Mouse (Mus musculus) left cerebral cortex, adult 9 months (tissue): ENCODE measurements around the gene Rxfp4.

Source experiments
- DNase-seq, 2 experiments: peaks; one replicate each; pipeline ENCODE4 v3.0.0; 2022; ENCODE audit warnings: low spot score in 2 of 2

Gene Rxfp4

GRCm38 (mm10) chr3:88652846-88653515 lies at the start of gene Rxfp4:
Gene Rxfp4 (minus strand): TSS chr3:88653142.
- no peak for DNase-seq

- DNase-seq: no peak
Observed at GRCm38 (mm10) chr3:88701222-88701621, 48.3 kb upstream of the Rxfp4 start.

DNA sequence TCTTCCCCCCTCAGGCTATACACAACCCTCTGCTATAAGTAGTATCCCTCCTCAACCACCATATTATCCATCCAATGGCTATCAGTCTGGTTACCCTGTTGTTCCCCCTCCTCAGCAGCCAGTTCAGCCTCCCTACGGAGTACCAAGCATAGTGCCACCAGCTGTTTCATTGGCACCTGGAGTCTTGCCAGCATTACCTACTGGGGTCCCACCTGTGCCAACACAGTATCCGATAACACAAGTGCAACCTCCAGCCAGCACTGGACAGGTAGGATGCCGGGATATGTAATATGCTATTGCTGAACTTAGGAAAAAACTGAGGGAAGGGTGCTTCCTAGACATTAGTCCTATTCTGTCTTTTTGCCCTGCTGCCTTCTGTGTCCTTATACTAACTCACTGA lies 47.3 kb upstream of the Rxfp4 start:
- DNase-seq: no peak

GRCm38 (mm10) chr3:88698834-88699233 lies 45.9 kb upstream of the Rxfp4 start:
- no peak for DNase-seq

DNA sequence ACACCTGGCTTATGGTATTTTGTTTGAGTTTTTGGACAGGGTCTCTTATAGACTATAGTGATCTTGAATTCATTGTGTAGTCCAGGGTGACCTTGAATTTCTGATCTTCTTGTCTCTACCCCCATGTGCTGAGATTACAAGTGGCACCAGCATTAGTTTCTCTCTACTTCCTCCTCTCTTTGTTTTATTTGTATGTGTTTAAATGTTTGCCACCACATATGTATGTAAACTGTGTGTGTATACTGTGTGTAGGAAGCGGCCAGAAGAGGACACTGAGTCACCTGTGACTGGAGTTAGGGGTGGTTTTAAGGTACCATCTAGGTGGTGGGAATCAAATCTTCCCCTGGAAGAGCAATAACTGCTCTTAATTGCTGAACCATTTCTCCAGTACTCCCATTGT lies 45.1 kb upstream of the Rxfp4 start:
- DNase-seq: no peak

- no peak for DNase-seq
Observed at GRCm38 (mm10) chr3:88695545-88695944, 42.6 kb upstream of the Rxfp4 start.

DNA sequence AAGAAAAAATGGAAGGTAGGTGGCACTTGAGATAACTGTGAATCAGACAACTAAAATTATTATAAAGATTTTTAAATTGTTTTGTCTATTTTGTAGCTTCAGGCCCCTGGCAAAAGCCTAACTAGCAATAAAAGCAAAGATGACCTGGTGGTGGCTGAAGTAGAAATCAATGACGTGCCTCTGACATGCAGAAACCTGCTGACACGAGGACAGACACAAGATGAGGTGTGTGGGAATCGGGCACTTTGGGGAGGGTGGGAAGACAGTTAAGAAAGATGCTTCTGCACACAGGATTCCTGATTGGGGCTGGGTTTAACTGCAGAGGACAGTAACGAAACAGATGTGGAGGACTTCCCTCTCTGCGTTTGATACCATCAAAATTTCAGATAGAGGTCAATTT lies 36.1 kb upstream of the Rxfp4 start:
- no peak for DNase-seq

- DNase-seq: no peak
Observed at GRCm38 (mm10) chr3:88686734-88687611, 34.0 kb upstream of the Rxfp4 start.

GRCm38 (mm10) chr3:88685958-88686451 lies 33.1 kb upstream of the Rxfp4 start:
- peak in 1 of 2 experiments; percentile 41 for DNase-seq

GRCm38 (mm10) chr3:88684980-88685941 lies 32.3 kb upstream of the Rxfp4 start, which contains the start of gene Khdc4:
Gene Khdc4 (plus strand): TSS chr3:88685803.
- DNase-seq: peak; percentile 97

- DNase-seq: no peak
Observed at GRCm38 (mm10) chr3:88684236-88684979, 31.5 kb upstream of the Rxfp4 start.

GRCm38 (mm10) chr3:88683814-88684213 lies 30.9 kb upstream of the Rxfp4 start:
- no peak for DNase-seq

DNA sequence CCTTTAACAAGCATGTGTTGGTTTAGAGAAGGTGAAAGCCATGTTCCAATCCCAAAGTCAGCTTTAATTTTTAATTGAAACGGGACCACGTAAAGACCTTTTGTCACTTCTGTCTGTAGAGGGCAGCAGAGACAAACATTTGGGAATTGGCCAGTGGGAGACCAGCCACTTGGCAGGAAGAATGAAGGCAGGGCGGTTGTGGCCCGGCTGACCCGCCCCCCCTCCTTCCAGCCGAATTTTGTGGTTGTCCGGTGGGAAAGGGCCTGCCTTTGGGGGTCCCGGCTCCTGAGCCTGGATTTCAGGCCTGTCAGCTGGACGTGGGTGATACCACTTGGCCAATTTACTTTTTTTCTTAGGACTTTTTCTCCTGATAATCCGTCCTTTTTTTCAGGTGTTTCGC lies 24.5 kb upstream of the Rxfp4 start:
- DNase-seq: peak in 1 of 2 experiments; percentile 36

GRCm38 (mm10) chr3:88664095-88664494 lies 11.2 kb upstream of the Rxfp4 start:
- DNase-seq: no peak

GRCm38 (mm10) chr3:88659798-88660197 lies 6.9 kb upstream of the Rxfp4 start:
- DNase-seq: no peak

GRCm38 (mm10) chr3:88658441-88659127 lies 5.6 kb upstream of the Rxfp4 start:
- DNase-seq: no peak

GRCm38 (mm10) chr3:88655619-88656018 lies 2.7 kb upstream of the Rxfp4 start:
- no peak for DNase-seq

GRCm38 (mm10) chr3:88654621-88655020 lies 1.7 kb upstream of the Rxfp4 start:
- DNase-seq: no peak

DNA sequence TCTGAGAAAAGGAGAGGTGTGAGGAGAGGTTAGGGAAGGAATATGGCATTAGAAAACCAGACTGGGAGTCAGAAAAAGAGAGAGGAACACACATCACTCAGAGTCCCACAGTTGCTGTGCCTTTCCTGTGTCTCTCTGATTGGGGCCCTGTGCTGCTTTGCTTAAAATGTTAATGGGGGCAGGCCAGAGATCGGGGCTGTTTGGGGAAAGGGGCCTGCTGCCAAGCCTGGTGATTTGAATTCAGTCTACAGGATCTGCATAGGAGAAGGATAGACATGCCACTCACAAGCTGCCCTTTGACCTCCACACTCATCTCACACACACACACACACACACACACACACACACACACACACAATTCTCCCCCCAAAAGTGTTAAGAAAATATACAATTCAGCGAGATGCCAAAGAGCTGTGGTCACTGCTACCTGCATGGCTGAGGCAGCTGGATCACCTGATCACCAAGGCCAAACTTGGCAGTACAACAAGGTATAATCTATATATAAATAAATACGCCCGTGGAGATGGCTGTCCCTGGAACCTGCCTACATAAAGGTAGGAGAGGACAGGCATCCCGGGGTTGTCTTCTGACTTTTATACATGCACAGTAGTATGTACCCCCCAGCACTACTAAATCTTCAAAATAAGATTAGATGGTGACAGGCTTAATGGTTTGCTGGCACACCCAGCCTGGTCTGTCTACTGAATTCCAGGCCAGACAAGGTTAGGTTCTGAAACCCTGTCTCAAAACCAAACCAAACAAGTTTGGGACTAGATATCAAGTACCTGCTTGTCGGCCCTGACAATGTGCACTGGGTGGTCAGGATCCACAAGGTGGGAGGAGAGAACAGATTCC lies 801 bp upstream of the Rxfp4 start:
- DNase-seq: no peak
